In the genomic region with DNA sequence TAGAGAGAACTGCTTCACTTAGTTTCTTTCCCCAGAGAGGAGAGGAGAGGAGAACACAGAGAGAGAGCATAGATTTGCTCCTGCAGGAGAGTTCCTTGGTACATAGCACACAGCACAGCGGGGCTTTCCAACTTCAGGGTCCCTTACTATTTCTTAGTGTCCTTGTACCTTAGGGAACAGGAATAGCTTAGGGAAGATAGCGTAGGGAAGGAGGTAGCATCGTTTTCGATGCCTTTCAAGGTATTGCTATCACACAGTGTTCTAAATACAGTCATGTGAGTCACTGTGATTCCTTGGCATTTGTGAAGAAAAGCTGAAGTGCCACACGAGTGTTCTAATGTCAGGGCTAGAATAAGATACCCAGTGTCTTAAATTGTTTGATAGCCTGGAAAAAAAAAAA, we compare ENCODE assay signal across 25 mouse cellular contexts. TPM values are rescaled to one million over a fixed set of nuclear protein-coding genes. Genes with fewer than 3 reads are reported as not detected.
"Had no signal": no experiment of that assay in that cellular context is flagged by ENCODE, and none has a peak within 500 bp of the region (broad histone marks: within the 10 kb centered on the region; RNA-seq: fewer than 3 reads in every experiment).

No protein-coding gene starts in this region.

- DNase-seq: gastrocnemius, postnatal 14 days; gastrocnemius, postnatal 36 days; heart, adult 2 months; heart, postnatal 14 days; heart, postnatal 36 days; kidney, adult 11 months; kidney, adult 2 months; kidney, adult 9 months; kidney, postnatal 14 days; kidney, postnatal 36 days; layer of hippocampus, adult 9-11 months; layer of hippocampus, postnatal 36 days had no signal

- H3K27ac ChIP-seq: heart, adult 2 months; heart, embryonic 13.5 days; heart, embryonic 15.5 days; hindbrain, embryonic 13.5 days; hindbrain, embryonic 15.5 days; hindbrain, postnatal 0 days; kidney, embryonic 15.5 days; kidney, postnatal 0 days; limb, embryonic 13.5 days; limb, embryonic 15.5 days; liver, embryonic 12.5 days; liver, embryonic 14.5 days had no signal

- H3K4me3 ChIP-seq: heart, adult 2 months; heart, embryonic 13.5 days; heart, embryonic 15.5 days; hindbrain, embryonic 13.5 days; hindbrain, embryonic 15.5 days; kidney, embryonic 15.5 days; limb, embryonic 13.5 days; limb, embryonic 15.5 days; liver, embryonic 12.5 days had no signal

RNA-seq across cellular contexts. Expression of a gene that starts 18.5 kb away (rescaled TPM):
- total RNA-seq: liver, adult 2 months had no signal
- polyA plus RNA-seq: limb, embryonic 11.5 days; liver, adult 2 months had no signal
